Mouse (Mus musculus) midbrain, embryonic 14.5 days (tissue): ENCODE measurements around the gene Kiss1r. TPM values are rescaled to one million over a fixed set of nuclear protein-coding genes. Genes with fewer than 3 reads are reported as not detected.
"Not testable (repeated sequence)": the region's sequence is repeated elsewhere in the genome, so short reads cannot be mapped to it uniquely, and the experiment has no call there.

Experiments used
- ATAC-seq: fragments of 200-750 bp; cut with Nextera tagmentation; 2 replicates; pipeline ENCODE4 v1.8.0; 2017; ENCODE audit warnings: moderate number of reproducible peaks, moderate library complexity; ENCODE audit not compliant: low FRiP score, low TSS enrichment
- DNase-seq: peaks from one replicate; pipeline ENCODE4 v3.0.0-alpha.2; 2015
- H3K27ac ChIP-seq: fragments of 300-500 bp; sonication (generic); replicated peaks from 2 replicates; pipeline ENCODE4 v1.5.1; 2014; ENCODE audit warnings: mild to moderate bottlenecking, low read depth, low read length, moderate library complexity
- H3K27me3 ChIP-seq: fragments of 300-500 bp; sonication (generic); 2 replicates; pipeline ENCODE4 v1.6.1; 2014; ENCODE audit warnings: low read length, control low read depth, mixed read lengths; ENCODE audit not compliant: control insufficient read depth, insufficient read depth
- H3K36me3 ChIP-seq: fragments of 300-500 bp; sonication (generic); 2 replicates; pipeline ENCODE4 v1.6.1; 2014; ENCODE audit warnings: low read length, control low read depth; ENCODE audit not compliant: control insufficient read depth, insufficient read depth
- H3K4me1 ChIP-seq: fragments of 300-500 bp; sonication (generic); 2 replicates; pipeline ENCODE4 v1.6.1; 2014; ENCODE audit warnings: mild to moderate bottlenecking, antibody characterized with exemption, low read length, control low read depth; ENCODE audit not compliant: control insufficient read depth, insufficient read depth
- H3K4me2 ChIP-seq: fragments of 300-500 bp; sonication (generic); 2 replicates; pipeline ENCODE4 v1.6.1; 2014; ENCODE audit warnings: mild to moderate bottlenecking, low read length, moderate library complexity
- H3K4me3 ChIP-seq: fragments of 300-500 bp; sonication (generic); replicated peaks from 2 replicates; pipeline ENCODE4 v1.5.1; 2014; ENCODE audit warnings: low read depth, low read length
- H3K9ac ChIP-seq: fragments of 300-500 bp; sonication (generic); replicated peaks from 2 replicates; pipeline ENCODE4 v1.6.1; 2014; ENCODE audit warnings: mild to moderate bottlenecking, low read length, moderate library complexity
- H3K9me3 ChIP-seq: fragments of 300-500 bp; sonication (generic); 2 replicates; pipeline ENCODE4 v1.6.1; 2016; ENCODE audit warnings: low read length, control low read depth, mixed read lengths; ENCODE audit not compliant: control insufficient read depth
- WGBS: fragments of 180-500 bp; shearing (Covaris S2); extraction: QIAGEN DNeasy Blood & Tissue Kit; methylation state at CpG from one replicate; pipeline ENCODE4 v1.1.7; 2014; 5-methylcytosine and 5-hydroxymethylcytosine counted together
- polyA plus RNA-seq: library from polyadenylated mRNA; unstranded; fragments of >200 nt; fragmentation: Nextera tagmentation; extraction: Ambion mirVana; gene quantifications from 2 replicates; pipeline ENCODE4 v1.2.1, GENCODE M21; 2014

Gene Kiss1r
- polyA plus RNA-seq, 1 experiment from 2014 or later = 2.4 TPM

DNA sequence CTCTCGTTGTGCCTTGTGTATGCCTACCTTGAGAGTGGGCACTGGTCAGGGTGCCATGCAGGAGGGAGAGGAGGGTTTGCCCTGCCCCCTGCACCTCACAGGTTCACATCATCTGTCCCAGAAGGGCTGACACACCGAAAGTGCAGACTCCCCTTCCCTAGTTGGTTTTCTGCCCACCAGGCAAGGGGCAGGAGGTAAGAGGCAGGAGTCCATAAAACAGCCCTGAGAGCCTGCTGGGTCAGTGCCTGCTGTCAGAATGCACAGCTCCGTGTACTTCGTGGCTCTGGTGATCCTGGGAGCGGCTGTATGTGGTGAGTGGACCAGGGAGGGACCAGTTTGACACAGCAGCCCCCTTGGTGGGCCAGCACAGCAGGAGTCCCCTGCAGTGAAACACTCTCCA, 26.1 kb upstream of the Kiss1r start, which contains the start of gene Cfd:
TSS of gene Cfd (plus strand) at position 184 of the 400 bp plus-strand sequence.
- H3K27ac ChIP-seq = no peak within 1 kb of the TSS
- H3K36me3 ChIP-seq = peaks cover 13% of the 10 kb centered on the region
- no peaks in the 10 kb centered on the region for H3K9me3 ChIP-seq
- H3K27me3 ChIP-seq = no peaks in the 10 kb centered on the region
- no peak within 1 kb of the TSS for H3K9ac ChIP-seq
- no peaks in the 10 kb centered on the region for H3K4me1 ChIP-seq
- 43% methylated on average over 5 of the region's 5 CpGs for WGBS
- no peak within 1 kb of the TSS for H3K4me2 ChIP-seq
- DNase-seq (no peak), ATAC-seq (no peak)
- no peak within 1 kb of the TSS for H3K4me3 ChIP-seq

- not testable (repeated sequence) for H3K4me2 ChIP-seq, H3K4me3 ChIP-seq, H3K9ac ChIP-seq, H3K27me3 ChIP-seq, H3K9me3 ChIP-seq, H3K27ac ChIP-seq, H3K4me1 ChIP-seq
- peaks cover 32% of the 10 kb centered on the region for H3K36me3 ChIP-seq
- DNase-seq (peak; percentile 89), ATAC-seq (0 out of 2 replicates have a peak, but pooled peaks have one; percentile 38)
- 43% methylated on average over 22 of the region's 22 CpGs for WGBS
Measured at GRCm38 (mm10) chr10:79892451-79893118, 24.2 kb upstream of the Kiss1r start.

GRCm38 (mm10) chr10:79896306-79896705, 20.5 kb upstream of the Kiss1r start:
- Histone ChIP-seq H3K9me3 (no peaks in the 10 kb centered on the region), H3K4me3 (no peak overlapping the region), H3K4me2 (no peak overlapping the region), H3K27me3 (no peaks in the 10 kb centered on the region), H3K4me1 (0 out of 2 replicates have a peak, but pooled peaks cover 7% of the 10 kb centered on the region), H3K27ac (no peak overlapping the region), H3K36me3 (peaks cover 50% of the 10 kb centered on the region), H3K9ac (no peak overlapping the region)
- ATAC-seq = no peak
- 93% methylated on average over 16 of the region's 16 CpGs for whole genome bisulfite sequencing
- DNase-seq = no peak

DNA sequence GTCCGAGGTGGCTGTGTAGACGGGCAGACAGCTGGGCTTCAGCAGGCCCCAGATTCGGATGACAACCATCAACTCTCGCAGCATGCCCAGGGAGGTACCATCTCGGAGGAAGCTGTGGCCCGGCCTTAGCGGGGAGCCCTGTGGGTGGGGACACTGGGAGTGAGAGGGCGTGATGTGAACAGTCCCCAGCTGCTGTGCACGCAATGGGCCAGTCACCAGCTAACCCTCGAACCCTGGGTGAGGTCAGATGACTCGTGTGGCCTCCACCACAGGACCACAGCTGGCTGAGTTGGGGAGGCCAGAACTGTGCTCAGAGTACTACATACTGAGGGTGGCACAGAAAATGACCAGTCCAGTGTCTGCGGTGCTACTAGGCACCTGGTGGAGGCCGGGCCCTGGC, 20.0 kb upstream of the Kiss1r start:
- DNase-seq = no peak
- Histone ChIP-seq H3K4me2 (no peak overlapping the region), H3K4me3 (no peak overlapping the region), H3K9ac (no peak overlapping the region), H3K36me3 (peaks cover 50% of the 10 kb centered on the region), H3K4me1 (0 out of 2 replicates have a peak, but pooled peaks cover 9% of the 10 kb centered on the region), H3K27me3 (no peaks in the 10 kb centered on the region), H3K27ac (no peak overlapping the region), H3K9me3 (no peaks in the 10 kb centered on the region)
- WGBS = 87% methylated on average over 13 of the region's 13 CpGs
- ATAC-seq = no peak

DNA sequence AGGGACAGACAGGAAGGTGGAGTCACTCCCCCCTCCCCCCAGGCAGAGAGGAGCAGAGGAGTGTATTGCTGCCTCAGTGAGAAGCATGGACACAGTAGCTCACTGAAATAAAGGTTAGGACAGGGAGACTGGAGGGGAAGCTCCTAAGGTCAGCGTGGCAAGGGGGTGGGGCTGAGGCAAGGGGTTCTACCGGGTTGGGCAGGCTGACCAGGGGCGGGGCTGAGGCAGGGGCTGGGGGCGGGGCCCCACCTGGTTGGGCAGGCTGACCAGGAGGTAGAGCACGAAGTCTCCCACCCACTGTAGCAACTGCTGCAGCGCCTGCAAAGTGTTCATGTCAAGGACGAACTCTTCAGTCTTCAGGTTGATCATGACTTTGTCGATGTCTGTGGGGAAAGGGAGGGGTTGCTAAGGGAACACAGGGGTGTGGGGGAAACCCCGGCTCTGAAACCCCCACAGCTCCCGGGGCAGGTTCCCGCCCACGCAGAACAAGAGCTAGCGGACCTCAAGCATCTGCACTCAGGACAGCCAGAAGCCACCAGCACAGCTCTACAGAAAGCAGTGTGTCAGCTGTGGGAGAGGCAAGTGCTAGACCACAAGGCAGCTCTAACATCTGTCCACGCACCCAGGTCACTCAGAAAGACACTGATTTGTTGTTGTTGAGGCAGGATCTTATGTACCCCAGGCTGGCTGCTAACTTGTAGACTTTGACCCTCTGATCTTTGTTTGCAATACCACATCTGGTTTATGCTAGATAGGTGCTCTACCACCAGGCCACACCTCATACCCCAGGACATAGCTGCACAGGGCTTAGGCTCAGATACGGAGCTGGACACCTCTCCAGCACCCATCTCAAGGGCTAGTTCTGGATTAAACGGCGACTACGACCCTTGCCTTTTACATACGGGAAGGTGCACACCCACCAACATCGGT, 19.2 kb upstream of the Kiss1r start:
- H3K9me3 ChIP-seq = no peaks in the 10 kb centered on the region
- H3K4me1 ChIP-seq = 0 out of 2 replicates have a peak, but pooled peaks cover 9% of the 10 kb centered on the region
- H3K36me3 ChIP-seq = peaks cover 56% of the 10 kb centered on the region
- no peak overlapping the region for H3K9ac ChIP-seq
- no peaks in the 10 kb centered on the region for H3K27me3 ChIP-seq
- no peak overlapping the region for H3K4me3 ChIP-seq
- H3K27ac ChIP-seq = no peak overlapping the region
- 52% methylated on average over 20 of the region's 20 CpGs for WGBS
- no peak for DNase-seq
- ATAC-seq = no peak
- H3K4me2 ChIP-seq = no peak overlapping the region

GRCm38 (mm10) chr10:79900951-79901410, 15.8 kb upstream of the Kiss1r start:
- H3K4me1 ChIP-seq = 0 out of 2 replicates have a peak, but pooled peaks cover 9% of the 10 kb centered on the region
- no peak overlapping the region for H3K4me2 ChIP-seq
- H3K36me3 ChIP-seq = peaks cover 64% of the 10 kb centered on the region
- DNase-seq = peak; percentile 75
- no peak overlapping the region for H3K4me3 ChIP-seq
- peak; percentile 48 for ATAC-seq
- H3K27me3 ChIP-seq = no peaks in the 10 kb centered on the region
- H3K9ac ChIP-seq = no peak overlapping the region
- peak overlapping the region; percentile 57 for H3K27ac ChIP-seq
- H3K9me3 ChIP-seq = no peaks in the 10 kb centered on the region
- WGBS = 10% methylated on average over 2 of the region's 2 CpGs

GRCm38 (mm10) chr10:79906712-79907111, 10.1 kb upstream of the Kiss1r start:
- Histone ChIP-seq H3K9ac (no peak overlapping the region), H3K36me3 (peaks cover 57% of the 10 kb centered on the region), H3K4me2 (no peak overlapping the region), H3K4me3 (no peak overlapping the region), H3K27me3 (no peaks in the 10 kb centered on the region), H3K4me1 (peaks cover 3% of the 10 kb centered on the region; the same call in 1 of the 2 replicates), H3K9me3 (no peaks in the 10 kb centered on the region), H3K27ac (no peak overlapping the region)
- whole genome bisulfite sequencing = 94% methylated on average over 9 of the region's 9 CpGs
- ATAC-seq = no peak
- no peak for DNase-seq

DNA sequence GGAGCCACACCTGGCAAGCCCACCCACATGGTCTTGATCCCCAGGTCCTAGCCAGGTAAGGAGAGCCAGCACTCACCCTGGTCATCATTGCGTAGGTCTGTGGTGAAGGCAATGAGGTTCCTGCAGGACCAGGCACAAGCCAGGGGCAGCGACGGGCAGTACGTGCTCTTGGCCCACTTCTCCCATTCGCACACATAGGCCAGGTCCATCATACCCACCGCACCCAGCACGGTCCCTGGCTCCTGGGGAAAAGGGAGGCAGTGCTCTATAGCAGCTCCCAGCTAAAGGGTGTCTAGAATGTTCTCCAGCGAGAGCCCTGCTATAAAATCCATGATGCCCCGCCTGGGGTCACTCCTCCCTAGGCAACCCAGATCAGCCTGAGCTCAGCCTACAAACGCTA, 9.4 kb upstream of the Kiss1r start:
- H3K4me1 ChIP-seq = peaks cover 3% of the 10 kb centered on the region; the same call in 1 of the 2 replicates
- 90% methylated on average over 10 of the region's 10 CpGs for WGBS
- no peak overlapping the region for H3K9ac ChIP-seq
- H3K36me3 ChIP-seq = peaks cover 59% of the 10 kb centered on the region
- no peaks in the 10 kb centered on the region for H3K9me3 ChIP-seq
- ATAC-seq = no peak
- no peak overlapping the region for H3K4me2 ChIP-seq
- H3K27ac ChIP-seq = no peak overlapping the region
- no peaks in the 10 kb centered on the region for H3K27me3 ChIP-seq
- no peak overlapping the region for H3K4me3 ChIP-seq
- no peak for DNase-seq
